Mouse (Mus musculus) neural tube, embryonic 15.5 days (tissue): ENCODE measurements at regions not wholly inside any gene's neighbourhood (a gene's known extent, or its start where the extent isn't known, plus 50 kb on each side); places are given as distances from the start of the nearest gene placed in this dataset.

Source experiments
- ATAC-seq: fragments of 200-750 bp; cut with Nextera tagmentation; 2 replicates; pipeline ENCODE4 v1.8.0; 2017; ENCODE audit warnings: mild to moderate bottlenecking, moderate TSS enrichment, moderate library complexity; ENCODE audit not compliant: low FRiP score
- H3K27ac ChIP-seq: fragments of 300-500 bp; sonication (generic); replicated peaks from 2 replicates; pipeline ENCODE4 v1.5.1; 2015; ENCODE audit warnings: mild to moderate bottlenecking, inconsistent platforms
- H3K27me3 ChIP-seq: fragments of 300-500 bp; sonication (generic); replicated peaks from 2 replicates; pipeline ENCODE4 v1.6.1; 2015; ENCODE audit warnings: inconsistent platforms
- H3K36me3 ChIP-seq: fragments of 300-500 bp; sonication (generic); 2 replicates; pipeline ENCODE4 v1.6.1; 2015; ENCODE audit warnings: inconsistent platforms
- H3K4me1 ChIP-seq: fragments of 300-500 bp; sonication (generic); 2 replicates; pipeline ENCODE4 v1.6.1; 2015; ENCODE audit warnings: inconsistent platforms
- H3K4me2 ChIP-seq: fragments of 300-500 bp; sonication (generic); 2 replicates; pipeline ENCODE4 v1.6.1; 2015; ENCODE audit warnings: inconsistent platforms, mild to moderate bottlenecking, moderate library complexity
- H3K4me3 ChIP-seq: fragments of 300-500 bp; sonication (generic); replicated peaks from 2 replicates; pipeline ENCODE4 v1.5.1; 2015; ENCODE audit warnings: mild to moderate bottlenecking, inconsistent platforms
- H3K9ac ChIP-seq: fragments of 300-500 bp; sonication (generic); replicated peaks from 2 replicates; pipeline ENCODE4 v1.6.1; 2015; ENCODE audit warnings: mild to moderate bottlenecking, inconsistent platforms
- H3K9me3 ChIP-seq: fragments of 300-500 bp; sonication (generic); replicated peaks from 2 replicates; pipeline ENCODE4 v1.6.1; 2016; ENCODE audit warnings: inconsistent platforms
- WGBS: fragments of 180-500 bp; shearing (Covaris S2); methylation state at CpG from one replicate; pipeline ENCODE4 v1.1.7; 2015; ENCODE audit warnings: mixed read lengths; 5-methylcytosine and 5-hydroxymethylcytosine counted together

GRCm38 (mm10) chr14:79929451-79929850 lies 54.4 kb upstream of the Olfm4 start:
- H3K4me3 ChIP-seq = no peak overlapping the region
- no peaks in the 10 kb centered on the region for H3K27me3 ChIP-seq
- no peaks in the 10 kb centered on the region for H3K4me1 ChIP-seq
- no peak overlapping the region for H3K9ac ChIP-seq
- WGBS = 86% methylated on average over 3 of the region's 3 CpGs
- H3K9me3 ChIP-seq = no peaks in the 10 kb centered on the region
- no peak for ATAC-seq
- no peak overlapping the region for H3K4me2 ChIP-seq
- H3K36me3 ChIP-seq = no peaks in the 10 kb centered on the region
- H3K27ac ChIP-seq = no peak overlapping the region

- H3K4me2 ChIP-seq = no peak overlapping the region
Observed at GRCm38 (mm10) chr14:79927161-79927560, 56.7 kb upstream of the Olfm4 start.

DNA sequence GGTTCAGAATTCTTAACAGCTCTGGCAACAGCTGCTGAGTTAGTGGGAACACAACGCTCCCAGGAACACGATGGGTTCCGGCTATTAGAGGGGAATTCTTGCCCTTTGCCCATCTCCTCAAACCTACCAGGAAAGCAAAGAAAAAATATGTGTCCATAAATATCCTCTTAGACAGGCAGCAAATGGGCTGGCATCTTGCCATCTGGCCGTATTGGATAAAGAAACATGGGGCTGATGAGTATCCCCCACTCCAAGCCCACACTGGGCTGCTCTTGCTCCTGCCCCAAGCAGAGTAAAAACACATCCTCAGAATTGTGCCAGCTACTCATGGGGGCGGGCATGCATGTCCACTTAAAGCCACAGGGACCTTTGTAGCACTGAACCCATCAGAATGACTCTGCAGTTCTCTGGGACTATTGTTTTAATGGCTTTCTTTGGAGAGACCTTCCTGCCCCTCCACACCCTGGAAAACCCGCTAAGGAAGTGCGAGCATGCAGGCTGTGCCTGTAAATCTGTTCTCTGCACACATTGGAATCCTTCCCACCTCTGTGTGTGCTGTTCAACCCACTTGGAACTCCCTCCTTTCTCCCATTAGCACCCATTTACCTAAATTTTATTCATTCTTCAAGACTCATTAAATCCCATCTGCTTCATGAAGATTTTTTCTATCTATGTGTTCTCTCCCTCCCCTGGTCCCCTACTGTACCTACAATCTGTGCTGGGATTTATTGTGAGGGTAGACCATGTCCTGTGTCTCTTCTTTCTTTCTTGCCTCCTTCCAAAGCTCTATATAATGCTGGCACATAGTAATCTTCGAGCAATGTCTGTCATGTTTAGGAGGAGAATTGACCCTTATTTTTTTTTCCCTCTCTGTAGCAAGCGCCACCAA lies 66.7 kb upstream of the Olfm4 start:
- Histone ChIP-seq H3K9me3 (no peaks in the 10 kb centered on the region), H3K4me1 (peaks cover 15% of the 10 kb centered on the region), H3K9ac (no peak overlapping the region), H3K4me2 (no peak overlapping the region; the same call in 1 of the 2 replicates), H3K4me3 (no peak overlapping the region), H3K27ac (peak overlapping the region; percentile 41; the same call in 1 of the 2 replicates), H3K27me3 (no peaks in the 10 kb centered on the region), H3K36me3 (no peaks in the 10 kb centered on the region)
- peak; percentile 70 for ATAC-seq
- 30% methylated on average over 9 of the region's 9 CpGs for WGBS

More at GRCm38 (mm10) chr14:79927161-79927560, 56.7 kb upstream of the Olfm4 start:
- no peak overlapping the region for H3K27ac ChIP-seq
- H3K4me1 ChIP-seq = no peaks in the 10 kb centered on the region
- H3K27me3 ChIP-seq = no peaks in the 10 kb centered on the region
- H3K9me3 ChIP-seq = no peaks in the 10 kb centered on the region
- no peak overlapping the region for H3K4me3 ChIP-seq
- H3K9ac ChIP-seq = no peak overlapping the region
- WGBS = 75% methylated on average over 1 of the region's 1 CpGs
- no peaks in the 10 kb centered on the region for H3K36me3 ChIP-seq
- no peak for ATAC-seq

DNA sequence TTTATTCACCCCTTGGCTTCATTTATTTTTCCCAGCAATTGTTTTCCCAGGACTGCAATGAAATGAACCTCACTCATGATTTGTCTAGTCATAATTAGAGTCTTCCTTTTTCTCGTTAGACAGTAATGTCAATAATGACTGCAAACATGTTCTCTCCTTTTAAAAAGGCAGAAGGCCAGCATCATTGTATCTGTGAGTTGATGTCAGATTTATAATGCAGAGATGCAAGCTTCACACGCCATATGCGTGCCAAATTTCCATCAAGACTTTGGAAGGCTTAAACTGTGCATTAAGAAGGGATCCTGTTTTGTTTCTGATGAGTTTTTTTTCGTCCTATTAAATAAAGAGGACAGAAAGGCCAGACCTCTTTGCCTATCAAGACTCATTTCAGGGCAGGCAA lies 68.9 kb upstream of the Olfm4 start:
- H3K27ac ChIP-seq = no peak overlapping the region
- 69% methylated on average over 4 of the region's 4 CpGs for WGBS
- no peaks in the 10 kb centered on the region for H3K9me3 ChIP-seq
- no peaks in the 10 kb centered on the region for H3K36me3 ChIP-seq
- no peak for ATAC-seq
- peaks cover 15% of the 10 kb centered on the region for H3K4me1 ChIP-seq
- no peak overlapping the region for H3K4me3 ChIP-seq
- no peak overlapping the region for H3K4me2 ChIP-seq
- no peak overlapping the region for H3K9ac ChIP-seq
- no peaks in the 10 kb centered on the region for H3K27me3 ChIP-seq

DNA sequence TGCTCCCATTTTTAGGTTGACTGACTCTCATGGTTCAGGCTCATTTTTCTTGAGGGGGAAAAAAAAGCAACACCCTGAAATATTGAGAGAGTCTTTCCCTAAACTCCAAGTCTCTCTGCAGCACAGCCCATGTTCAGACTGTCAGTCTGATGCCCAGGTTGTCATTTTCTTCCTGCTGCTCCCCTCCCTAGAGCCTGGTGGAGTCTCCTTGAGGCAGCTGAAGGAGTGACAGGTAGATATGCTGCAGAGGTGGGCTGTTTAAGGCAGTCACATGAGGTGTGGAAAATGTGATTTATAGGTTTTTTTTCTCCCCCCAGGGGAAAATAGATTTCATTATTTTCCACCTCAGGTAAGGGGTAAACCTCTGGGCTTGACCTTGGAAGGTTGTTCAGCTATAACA lies 70.6 kb upstream of the Olfm4 start:
- Histone ChIP-seq H3K4me3 (no peak overlapping the region), H3K4me1 (peaks cover 15% of the 10 kb centered on the region), H3K27ac (no peak overlapping the region), H3K36me3 (no peaks in the 10 kb centered on the region), H3K9me3 (no peaks in the 10 kb centered on the region), H3K27me3 (no peaks in the 10 kb centered on the region), H3K4me2 (no peak overlapping the region), H3K9ac (no peak overlapping the region)
- ATAC-seq = no peak

GRCm38 (mm10) chr14:79912610-79913009 lies 71.3 kb upstream of the Olfm4 start:
- H3K9me3 ChIP-seq = no peaks in the 10 kb centered on the region
- H3K4me3 ChIP-seq = no peak overlapping the region
- peaks cover 15% of the 10 kb centered on the region for H3K4me1 ChIP-seq
- 51% methylated on average over 4 of the region's 4 CpGs for WGBS
- H3K27ac ChIP-seq = no peak overlapping the region
- no peaks in the 10 kb centered on the region for H3K27me3 ChIP-seq
- no peak for ATAC-seq
- no peak overlapping the region for H3K9ac ChIP-seq
- H3K4me2 ChIP-seq = no peak overlapping the region
- H3K36me3 ChIP-seq = no peaks in the 10 kb centered on the region

DNA sequence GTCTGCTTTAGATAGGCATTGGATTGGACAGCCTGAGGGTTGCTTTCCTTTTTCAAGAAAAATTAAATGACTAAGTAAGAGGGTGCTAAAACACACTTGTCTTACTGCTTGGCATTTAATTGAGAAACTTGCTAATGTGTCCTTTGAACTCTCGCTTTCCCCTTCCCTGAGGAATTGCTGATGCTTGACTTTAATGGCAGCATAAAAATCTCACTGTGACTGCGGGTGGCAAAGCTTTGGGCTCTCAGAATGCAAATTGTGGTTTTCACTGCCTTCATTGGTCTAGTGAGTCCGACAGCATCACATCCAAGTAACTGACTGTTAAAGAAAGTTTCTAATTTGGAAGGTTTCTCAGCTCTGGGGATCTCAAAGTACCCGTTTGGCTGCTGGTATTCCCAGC lies 76.1 kb upstream of the Olfm4 start:
- no peaks in the 10 kb centered on the region for H3K27me3 ChIP-seq
- H3K4me1 ChIP-seq = no peaks in the 10 kb centered on the region
- H3K27ac ChIP-seq = no peak overlapping the region
- no peak overlapping the region for H3K4me2 ChIP-seq
- no peak for ATAC-seq
- H3K36me3 ChIP-seq = no peaks in the 10 kb centered on the region
- no peak overlapping the region for H3K9ac ChIP-seq
- WGBS = 10% methylated on average over 4 of the region's 4 CpGs
- H3K9me3 ChIP-seq = no peaks in the 10 kb centered on the region
- no peak overlapping the region for H3K4me3 ChIP-seq

- Histone ChIP-seq H3K9me3 (no peaks in the 10 kb centered on the region), H3K4me1 (peaks cover 3% of the 10 kb centered on the region; the same call in 1 of the 2 replicates), H3K27me3 (no peaks in the 10 kb centered on the region), H3K27ac (no peak overlapping the region), H3K36me3 (no peaks in the 10 kb centered on the region), H3K9ac (no peak overlapping the region), H3K4me3 (no peak overlapping the region), H3K4me2 (no peak overlapping the region)
- no peak for ATAC-seq
- WGBS = 25% methylated on average over 2 of the region's 2 CpGs
Observed at GRCm38 (mm10) chr14:79905574-79905973, 78.3 kb upstream of the Olfm4 start.

GRCm38 (mm10) chr14:79902355-79902754 lies 81.5 kb upstream of the Olfm4 start:
- ATAC-seq = no peak
- no peak overlapping the region for H3K27ac ChIP-seq
- H3K4me2 ChIP-seq = no peak overlapping the region
- no peaks in the 10 kb centered on the region for H3K9me3 ChIP-seq
- peaks cover 3% of the 10 kb centered on the region; the same call in 1 of the 2 replicates for H3K4me1 ChIP-seq
- H3K36me3 ChIP-seq = no peaks in the 10 kb centered on the region
- WGBS = 0% methylated on average over 1 of the region's 1 CpGs
- H3K27me3 ChIP-seq = 0 out of 2 replicates have a peak, but pooled peaks cover 3% of the 10 kb centered on the region
- no peak overlapping the region for H3K4me3 ChIP-seq
- H3K9ac ChIP-seq = no peak overlapping the region

DNA sequence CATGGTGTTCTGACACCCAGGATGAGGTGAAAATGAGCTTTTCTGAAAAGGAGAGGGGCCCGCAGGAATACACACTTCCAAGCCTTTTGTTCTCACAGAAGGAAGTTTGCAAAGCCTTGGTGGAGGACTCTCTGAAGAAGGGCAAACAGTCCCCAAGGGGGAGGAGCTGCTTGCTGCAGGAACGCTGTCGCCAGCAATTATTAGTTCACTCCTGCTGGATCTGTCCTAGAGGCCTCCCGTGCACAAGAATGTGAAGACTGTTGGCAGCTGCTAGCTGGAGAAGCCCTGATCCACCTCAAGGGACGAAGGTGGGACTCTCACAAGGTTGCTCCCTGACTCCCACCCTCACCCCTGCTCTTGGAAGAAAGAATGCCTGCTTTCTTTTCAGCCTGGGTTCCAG lies 85.6 kb upstream of the Olfm4 start:
- 18% methylated on average over 5 of the region's 5 CpGs for WGBS
- Histone ChIP-seq H3K36me3 (no peaks in the 10 kb centered on the region), H3K4me3 (no peak overlapping the region), H3K9ac (no peak overlapping the region), H3K27ac (no peak overlapping the region), H3K4me1 (peaks cover 7% of the 10 kb centered on the region; the same call in 1 of the 2 replicates), H3K4me2 (no peak overlapping the region), H3K27me3 (0 out of 2 replicates have a peak, but pooled peaks cover 3% of the 10 kb centered on the region), H3K9me3 (no peaks in the 10 kb centered on the region)
- no peak for ATAC-seq

GRCm38 (mm10) chr14:79893241-79893640 lies 90.6 kb upstream of the Olfm4 start:
- 41% methylated on average over 4 of the region's 4 CpGs for WGBS
- no peak overlapping the region for H3K27ac ChIP-seq

DNA sequence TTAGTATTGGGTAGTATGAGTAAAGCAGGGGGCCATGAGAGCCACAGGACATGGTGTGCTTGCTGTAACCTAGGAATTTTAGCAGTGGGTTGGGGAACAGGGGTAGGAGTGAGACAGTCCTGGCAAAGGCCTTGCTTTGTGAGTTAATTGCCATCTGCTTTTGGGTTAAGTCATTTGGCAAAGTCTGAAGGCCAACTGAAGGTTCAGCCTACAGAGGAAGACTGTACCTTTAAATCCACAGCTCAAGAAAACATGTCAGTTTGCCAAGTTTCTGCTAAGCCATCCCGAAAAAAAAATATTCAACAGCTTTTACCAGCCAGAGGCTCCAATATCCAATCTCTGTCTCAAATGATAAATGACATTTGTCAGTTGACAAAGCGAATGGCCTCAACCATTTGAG lies 93.2 kb upstream of the Olfm4 start:
- Histone ChIP-seq H3K27ac (no peak overlapping the region), H3K4me1 (0 out of 2 replicates have a peak, but pooled peaks cover 6% of the 10 kb centered on the region), H3K9me3 (no peaks in the 10 kb centered on the region), H3K9ac (no peak overlapping the region), H3K27me3 (peaks cover 4% of the 10 kb centered on the region; the same call in 1 of the 2 replicates), H3K4me3 (no peak overlapping the region), H3K36me3 (no peaks in the 10 kb centered on the region), H3K4me2 (no peak overlapping the region)
- 69% methylated on average over 2 of the region's 2 CpGs for WGBS
- ATAC-seq = no peak

More at GRCm38 (mm10) chr14:79893241-79893640, 90.6 kb upstream of the Olfm4 start:
- no peaks in the 10 kb centered on the region for H3K27me3 ChIP-seq
- no peak overlapping the region for H3K4me3 ChIP-seq
- H3K9me3 ChIP-seq = no peaks in the 10 kb centered on the region
- H3K36me3 ChIP-seq = no peaks in the 10 kb centered on the region
- H3K4me2 ChIP-seq = no peak overlapping the region
- peak; percentile 47; the same call in 1 of the 2 replicates for ATAC-seq
- H3K4me1 ChIP-seq = 0 out of 2 replicates have a peak, but pooled peaks cover 6% of the 10 kb centered on the region
- H3K9ac ChIP-seq = no peak overlapping the region
